Mouse (Mus musculus) 416B (cell line): ENCODE data around the gene Adra2c.

ENCODE experiments used
- DNase-seq: peaks from one replicate; pipeline ENCODE4 v3.0.0; 2011; ENCODE audit warnings: low read depth

The Adra2c gene

DNA sequence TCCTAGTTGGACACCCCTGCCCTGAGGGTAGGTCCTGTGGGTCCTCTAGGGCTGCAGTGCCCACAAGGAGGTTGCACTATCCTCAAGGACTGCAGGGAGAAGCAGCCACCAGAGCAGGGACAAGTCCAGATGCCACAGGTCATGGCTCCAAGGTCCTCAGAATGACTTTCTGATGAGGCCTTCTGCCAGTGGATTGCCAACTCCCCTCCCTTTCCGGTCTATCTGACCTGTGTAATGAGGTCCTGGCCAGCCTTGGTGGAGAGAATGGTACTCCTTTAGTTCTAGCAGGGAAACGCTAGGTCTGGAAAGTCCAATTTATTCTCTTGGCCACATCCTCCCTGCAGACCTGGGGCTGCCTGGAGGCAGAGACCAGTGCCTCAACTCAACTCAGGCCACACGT, at the start of gene Adra2c:
TSS of gene Adra2c (plus strand) at position 301 of the 400 bp plus-strand sequence.
- no peak for DNase-seq

DNA sequence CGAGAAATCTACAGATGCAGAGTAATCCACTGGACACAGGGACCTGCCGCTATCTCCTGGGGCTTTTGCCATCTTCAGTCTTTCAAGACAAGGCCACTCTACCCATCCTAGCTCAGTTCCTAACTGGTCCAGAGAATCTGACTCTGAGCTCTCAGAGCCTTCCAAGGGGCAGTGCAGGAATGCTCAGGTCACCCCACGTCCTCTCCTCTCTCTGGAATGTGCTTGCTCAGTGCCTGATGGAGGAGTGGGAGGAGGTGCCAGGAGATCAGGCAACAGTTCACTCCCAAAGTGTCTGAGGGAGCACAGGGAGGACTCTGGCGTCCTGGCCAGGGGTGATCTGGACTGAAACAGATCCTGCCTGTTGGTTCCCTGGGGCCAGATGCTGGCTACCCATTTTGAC, 45.0 kb upstream of the Adra2c start:
- no peak for DNase-seq

DNA sequence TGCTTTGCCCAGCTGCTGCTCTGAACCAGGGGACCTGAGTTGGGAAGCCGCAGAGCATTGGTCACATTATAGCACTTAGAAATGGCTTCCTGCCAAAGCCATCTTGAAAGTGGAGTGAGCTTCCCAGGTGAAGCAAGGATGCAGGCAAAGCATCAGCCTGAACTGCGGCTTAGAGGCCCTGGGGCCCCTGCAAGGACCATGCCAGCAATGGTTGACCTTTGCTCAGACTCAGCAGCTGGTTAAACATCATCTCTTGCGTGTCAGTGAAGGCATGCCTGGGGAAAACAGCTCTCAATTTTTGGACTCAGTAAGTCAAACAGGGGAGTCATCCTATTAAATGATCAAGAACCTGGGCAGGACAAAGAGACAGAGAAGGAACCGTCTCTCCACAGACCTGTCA, 40.4 kb upstream of the Adra2c start:
- DNase-seq = no peak

DNA sequence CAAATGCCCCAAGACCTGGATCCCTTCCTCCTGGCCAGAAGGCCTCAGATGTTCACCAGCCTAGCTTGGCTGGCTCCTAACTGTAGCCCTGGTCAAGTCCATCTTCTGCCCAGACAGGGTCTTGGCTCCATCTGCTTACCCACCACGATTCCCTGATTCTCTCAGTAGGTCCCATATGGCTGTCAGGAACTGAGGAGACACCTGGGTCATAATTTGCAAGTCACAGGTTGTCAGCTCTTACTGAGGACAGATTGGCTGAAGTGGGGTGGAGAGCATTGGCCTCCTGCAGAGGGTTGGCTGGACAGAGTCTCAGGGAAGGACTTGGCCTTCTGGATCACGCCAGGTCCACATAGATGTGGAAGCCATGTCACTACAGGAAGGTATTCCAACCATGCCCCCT, 39.5 kb upstream of the Adra2c start:
- no peak for DNase-seq

DNA sequence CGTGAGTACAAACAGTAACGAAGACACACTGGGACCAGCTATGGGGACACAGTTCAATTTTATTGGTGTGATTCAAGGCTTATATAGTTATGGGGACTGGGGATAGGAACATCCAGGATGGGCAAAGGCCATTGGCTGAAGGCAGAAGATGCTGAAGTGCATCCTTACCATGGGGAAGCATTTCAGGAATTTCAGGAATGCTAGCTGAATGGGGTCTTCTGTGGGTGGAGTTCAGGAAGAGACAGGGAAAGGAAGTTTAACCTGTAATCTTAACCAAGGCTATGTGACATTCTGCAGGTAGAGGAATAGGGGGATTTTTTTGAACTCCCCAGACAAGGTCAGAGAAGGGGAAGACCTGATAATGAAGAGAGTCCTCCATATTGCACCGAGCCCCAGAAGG, 36.6 kb upstream of the Adra2c start:
- DNase-seq = no peak

DNA sequence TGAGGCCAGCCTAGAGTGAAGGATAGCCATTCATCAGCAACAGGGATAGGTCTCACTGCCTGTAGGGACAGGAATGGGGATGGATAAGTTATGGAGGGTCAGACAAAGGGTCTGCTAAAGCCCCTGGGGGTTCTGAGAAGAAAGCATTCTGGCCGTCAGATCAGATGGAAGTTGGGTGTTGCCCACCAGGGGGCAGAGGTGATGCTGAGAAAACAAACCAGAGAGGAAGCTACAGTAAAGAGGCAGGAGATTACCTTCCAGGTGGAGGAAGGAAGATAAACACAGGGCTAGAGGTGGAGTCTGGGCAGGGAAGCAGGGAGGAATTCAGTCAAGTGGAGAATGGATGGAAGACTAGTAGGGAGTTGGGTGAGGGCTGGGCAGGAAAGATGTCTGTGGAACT, 33.9 kb upstream of the Adra2c start:
- DNase-seq = peak; percentile 15

DNA sequence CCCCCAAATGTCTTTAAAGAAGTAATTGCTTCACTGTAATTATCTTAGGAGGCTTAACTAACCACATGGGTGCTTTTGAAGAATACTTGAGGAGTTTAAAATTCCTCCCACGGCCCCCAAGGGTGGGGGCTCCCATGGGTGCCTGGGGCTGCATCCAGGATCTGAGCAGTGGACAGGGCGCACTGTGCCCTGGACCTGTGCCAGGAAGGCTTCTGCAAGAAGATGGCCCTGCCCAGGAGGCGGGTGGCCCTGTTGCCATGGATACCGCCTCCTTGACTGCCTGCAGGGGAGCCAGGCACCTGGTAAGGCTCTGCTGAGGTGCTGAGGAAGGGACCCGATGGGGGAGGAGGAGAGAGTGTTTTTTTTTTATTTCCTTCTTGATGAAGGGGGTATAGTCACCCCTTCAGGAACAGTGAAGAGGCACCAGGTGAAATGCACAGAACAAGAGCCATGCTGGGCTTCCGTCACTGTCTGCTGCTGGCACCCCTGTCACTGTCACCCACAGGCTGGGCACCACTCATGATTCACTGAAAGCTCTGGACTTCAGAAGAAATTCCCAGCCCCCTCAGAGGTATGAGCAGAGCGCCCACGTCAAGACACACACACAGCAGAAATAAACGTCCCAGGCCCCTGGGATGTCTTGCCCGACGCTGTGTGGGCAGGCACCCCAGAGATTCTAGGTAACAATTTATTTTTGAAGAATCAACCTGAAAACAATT, 32.4 kb upstream of the Adra2c start:
- DNase-seq = no peak

DNA sequence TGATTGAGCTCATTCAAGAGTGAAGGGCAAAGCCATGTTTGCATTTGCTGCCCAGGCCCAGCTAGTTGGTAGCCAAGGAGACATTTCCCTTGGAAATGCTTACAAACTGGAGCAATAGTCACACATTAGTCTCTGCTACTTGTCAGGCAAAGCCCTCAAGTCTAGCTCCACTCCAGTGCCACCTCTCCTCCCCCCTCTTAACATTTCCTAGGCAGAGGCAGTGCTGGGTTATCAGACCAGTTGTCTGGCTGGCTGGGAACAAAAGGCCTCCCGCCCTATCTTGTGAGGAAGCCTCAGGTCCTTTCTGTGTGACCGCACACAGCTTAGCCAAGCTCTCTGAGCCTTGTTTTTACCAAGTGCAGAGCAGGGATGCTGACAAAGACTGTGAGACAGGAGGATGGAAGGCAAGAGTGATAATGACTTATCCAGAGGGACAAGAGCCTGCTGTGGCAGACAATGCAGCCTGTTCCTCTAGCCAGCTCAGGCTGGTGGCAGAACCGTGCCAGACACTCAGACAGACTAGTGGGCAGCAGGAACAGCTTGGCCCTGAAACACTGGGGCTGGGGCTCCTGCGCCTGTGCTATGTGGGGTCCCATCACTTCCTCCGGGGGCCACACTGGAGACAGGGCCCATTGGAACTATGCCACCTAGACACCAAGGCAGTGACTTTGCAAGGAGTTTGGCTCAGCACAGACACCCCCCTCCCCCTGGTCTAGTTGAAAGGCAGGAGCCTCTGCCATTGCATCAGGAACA, 23.0 kb upstream of the Adra2c start:
- DNase-seq = no peak

DNA sequence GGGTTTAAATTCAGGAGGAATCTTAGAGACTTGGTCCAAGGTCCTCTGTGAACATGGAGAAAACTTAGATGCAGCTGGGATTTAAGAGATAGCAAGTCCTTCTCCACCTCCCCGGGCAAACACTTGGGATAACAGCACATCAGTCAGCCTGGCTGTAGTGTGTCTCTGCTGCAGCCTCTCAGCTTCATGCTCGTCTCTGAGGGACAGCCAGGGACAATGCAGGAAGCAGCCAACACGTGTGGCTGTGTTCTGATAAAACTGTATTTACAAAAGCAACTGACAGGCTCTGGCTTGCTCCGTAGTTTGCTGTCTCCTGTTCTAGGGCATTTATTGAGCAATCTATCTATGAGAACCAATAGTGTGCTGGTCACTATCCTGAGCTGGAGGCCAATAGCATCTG, 14.4 kb upstream of the Adra2c start:
- DNase-seq = no peak

DNA sequence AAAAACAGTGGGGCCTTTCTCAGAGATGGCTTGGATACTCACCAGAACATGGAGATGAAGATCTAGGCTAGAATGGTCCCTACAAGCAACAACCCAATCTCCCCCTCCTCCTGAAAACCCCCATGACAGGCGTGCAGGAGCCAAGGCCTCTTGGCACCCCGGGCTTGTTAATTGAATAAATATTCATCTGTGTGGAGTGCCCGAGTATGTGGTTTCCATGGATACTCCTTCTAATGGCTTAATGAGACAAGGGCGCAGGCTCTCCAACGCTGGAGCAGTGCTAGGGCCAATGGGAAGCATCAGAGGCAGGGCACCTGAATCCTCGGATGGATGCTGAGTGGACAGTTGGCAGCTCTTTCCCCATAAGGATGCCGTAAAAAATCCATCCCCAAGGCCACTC, 10.6 kb upstream of the Adra2c start:
- DNase-seq = no peak

DNA sequence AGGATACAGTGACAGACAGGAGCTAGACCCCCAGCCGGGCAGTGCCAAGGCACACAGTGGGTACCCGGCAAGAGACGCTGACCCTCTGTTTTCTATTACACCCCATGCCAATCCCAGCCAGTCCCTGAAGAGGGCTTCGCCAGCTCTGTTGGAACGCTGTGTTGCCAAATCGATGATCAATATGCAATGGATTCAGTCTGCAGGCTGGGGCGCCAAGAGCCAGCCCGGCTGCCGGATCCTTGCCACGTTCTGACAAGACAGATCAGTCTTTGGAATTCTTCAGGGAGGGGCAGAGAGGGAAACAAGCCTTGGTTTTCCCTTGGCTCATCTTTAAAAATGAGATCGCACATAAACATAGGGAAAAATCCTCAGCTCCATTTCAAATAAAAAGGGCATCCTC, 2.8 kb upstream of the Adra2c start:
- no peak for DNase-seq

DNA sequence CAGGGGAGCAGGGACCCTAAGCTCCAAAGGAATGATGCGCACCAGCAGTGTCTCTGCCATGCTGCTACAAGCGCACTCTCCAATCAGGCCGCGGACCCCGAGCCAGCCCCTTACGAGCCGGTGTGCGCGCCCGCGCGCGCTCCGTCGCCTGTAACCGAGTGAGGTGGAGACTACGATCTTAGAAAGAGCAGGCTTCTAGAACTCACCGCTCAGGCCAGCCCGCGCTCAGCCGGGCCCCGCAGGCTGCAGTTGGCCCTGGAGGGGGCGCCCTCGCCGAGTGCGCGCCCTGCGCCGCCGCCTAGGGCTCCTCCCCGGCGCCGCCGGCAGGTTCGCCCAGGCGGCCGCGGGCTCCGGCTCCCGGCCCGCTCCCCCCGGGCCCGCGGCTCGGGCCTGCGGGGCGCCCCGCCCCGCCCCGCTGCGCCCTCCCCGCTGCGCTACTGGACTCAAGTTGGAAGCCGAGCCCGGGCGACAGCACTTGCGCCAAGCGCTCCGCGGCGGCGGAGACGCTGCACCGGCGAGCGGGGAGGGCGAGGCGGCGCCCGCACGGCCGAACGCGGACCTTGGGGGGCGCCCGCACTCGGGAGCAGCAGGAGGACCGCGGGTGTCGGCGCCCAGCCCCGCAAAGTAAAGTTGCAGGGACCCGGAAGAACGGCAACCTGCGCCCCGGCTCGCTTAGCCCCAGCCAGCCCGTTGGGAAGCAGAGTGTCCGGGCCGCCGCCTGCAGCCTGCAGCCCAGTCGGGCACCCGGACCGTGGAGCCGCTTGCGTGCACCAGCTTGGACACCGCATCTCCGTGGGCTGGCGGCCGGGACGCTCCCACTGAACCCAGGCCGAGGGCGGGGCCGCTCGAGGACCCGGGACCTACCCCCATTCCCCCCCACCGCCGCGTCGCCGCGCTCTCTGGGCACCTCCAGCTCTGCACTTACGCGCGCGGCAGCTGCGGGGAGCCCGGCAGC, 899 bp downstream of the Adra2c start:
- DNase-seq = no peak

DNA sequence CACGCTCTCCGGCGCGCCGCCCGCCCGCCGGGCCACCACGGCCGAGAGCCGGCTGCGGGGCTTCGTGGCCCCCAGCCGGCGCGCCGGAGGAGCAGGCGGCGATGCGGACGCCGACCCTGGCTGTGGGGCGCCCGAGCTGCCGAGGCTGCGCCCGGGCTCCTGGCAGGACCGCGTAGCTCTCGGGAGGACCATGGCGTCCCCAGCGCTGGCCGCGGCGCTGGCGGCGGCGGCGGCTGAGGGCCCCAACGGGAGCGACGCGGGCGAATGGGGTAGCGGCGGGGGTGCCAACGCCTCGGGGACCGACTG, 1.5 kb downstream of the Adra2c start:
- no peak for DNase-seq

DNA sequence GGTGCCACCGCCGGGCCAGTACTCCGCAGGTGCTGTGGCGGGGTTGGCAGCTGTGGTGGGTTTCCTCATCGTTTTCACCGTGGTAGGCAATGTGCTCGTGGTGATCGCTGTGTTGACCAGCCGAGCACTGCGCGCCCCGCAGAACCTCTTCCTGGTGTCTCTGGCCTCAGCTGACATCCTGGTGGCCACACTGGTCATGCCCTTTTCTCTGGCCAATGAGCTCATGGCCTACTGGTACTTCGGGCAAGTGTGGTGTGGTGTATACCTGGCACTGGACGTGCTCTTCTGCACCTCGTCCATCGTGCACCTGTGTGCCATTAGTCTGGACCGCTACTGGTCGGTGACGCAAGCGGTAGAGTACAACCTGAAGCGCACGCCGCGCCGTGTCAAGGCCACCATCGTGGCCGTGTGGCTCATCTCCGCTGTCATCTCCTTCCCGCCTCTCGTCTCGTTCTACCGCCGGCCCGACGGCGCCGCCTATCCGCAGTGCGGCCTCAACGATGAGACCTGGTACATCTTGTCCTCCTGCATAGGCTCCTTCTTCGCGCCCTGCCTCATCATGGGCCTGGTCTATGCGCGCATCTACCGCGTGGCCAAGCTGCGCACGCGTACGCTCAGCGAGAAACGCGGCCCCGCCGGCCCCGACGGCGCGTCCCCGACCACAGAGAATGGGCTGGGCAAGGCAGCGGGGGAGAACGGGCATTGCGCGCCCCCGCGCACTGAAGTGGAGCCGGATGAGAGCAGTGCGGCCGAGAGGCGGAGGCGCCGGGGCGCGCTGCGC, 2.1 kb downstream of the Adra2c start:
- DNase-seq = no peak

DNA sequence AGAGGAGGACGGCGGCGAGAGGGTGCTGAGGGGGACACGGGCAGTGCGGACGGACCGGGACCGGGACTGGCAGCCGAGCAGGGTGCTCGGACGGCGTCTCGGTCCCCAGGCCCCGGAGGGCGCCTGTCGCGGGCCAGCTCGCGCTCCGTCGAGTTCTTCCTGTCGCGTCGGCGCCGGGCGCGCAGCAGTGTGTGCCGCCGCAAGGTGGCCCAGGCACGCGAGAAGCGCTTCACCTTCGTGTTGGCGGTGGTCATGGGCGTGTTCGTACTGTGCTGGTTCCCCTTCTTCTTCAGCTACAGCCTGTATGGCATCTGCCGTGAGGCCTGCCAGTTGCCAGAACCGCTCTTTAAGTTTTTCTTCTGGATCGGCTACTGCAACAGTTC, 2.7 kb downstream of the Adra2c start:
- DNase-seq = no peak

DNA sequence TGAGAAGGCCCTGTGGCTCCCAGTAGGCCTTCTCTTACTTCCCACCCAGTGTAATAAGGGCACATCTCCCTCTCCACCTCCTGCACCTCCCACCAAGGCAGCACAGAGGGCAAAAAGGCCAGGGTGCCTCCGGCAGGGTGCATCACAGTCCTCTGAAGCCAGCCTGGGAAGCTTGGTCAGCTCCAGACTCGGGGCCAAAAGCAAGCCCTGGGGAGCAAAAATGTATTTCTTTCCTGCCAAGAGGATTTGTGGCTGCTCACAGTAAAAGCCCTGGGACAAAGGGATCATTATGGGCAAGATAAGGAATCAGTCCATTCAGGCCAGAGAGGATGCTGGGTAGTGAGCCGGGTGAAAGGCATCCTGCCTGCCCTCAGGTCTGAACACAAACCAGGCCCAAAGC, 7.2 kb downstream of the Adra2c start:
- DNase-seq = no peak

DNA sequence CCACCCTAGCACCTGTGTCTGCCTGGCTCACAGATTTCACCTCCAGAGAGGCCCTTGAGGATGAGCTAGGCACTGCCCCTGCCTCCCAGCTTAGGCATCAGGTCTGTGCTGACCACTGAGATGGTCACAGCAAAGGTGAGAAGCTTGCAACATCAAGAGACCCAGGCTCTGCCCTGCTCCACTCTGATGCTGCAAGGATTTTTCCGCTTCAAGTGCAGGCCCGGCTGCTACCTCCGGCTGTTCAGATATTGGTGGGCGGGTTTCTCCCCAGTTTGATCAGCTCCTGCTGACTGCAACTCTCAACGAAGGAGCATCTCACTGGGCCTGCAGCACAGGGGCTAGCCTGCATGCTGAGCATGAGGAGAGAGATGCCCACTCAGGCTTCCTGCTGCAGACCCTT, 8.1 kb downstream of the Adra2c start:
- DNase-seq = no peak

DNA sequence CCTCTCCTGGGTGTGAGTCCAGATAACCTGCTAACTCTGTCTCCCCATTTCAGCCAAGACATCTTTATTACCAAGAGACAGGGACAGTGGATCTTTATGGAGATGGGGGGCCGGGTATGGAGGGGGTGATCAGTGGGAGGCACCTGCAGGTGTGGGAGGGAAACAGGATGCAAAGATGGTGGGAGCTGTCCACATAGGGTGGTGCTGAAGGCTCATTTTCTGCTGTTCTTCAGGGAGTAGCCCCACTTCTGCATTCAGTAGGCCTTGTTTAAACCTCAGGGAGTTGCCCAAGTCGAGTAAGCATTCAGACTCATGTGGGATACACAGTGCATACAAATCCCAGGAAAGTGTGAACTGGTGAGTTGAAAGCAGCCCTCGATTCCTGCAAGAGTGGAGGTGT, 21.5 kb downstream of the Adra2c start:
- peak; percentile 8 for DNase-seq

DNA sequence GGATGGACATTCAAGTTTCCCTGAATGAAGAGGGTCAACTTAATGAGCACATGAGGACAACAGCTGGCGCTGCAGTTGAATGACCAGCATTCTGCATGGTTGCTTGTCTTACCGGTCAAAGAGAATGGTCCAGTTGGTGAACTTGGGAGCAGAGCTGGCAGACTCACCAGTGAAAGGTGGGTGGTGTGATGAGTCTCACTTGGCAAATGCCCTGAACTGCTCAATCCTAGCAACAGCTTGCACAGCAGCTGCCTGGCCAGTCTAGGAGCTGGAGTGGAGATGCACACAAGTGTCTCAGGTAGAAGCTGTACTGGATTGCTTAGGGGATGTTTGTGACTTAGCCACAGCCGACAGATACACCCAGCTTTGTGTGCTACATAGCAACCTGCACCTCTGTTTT, 26.1 kb downstream of the Adra2c start:
- DNase-seq = no peak

DNA sequence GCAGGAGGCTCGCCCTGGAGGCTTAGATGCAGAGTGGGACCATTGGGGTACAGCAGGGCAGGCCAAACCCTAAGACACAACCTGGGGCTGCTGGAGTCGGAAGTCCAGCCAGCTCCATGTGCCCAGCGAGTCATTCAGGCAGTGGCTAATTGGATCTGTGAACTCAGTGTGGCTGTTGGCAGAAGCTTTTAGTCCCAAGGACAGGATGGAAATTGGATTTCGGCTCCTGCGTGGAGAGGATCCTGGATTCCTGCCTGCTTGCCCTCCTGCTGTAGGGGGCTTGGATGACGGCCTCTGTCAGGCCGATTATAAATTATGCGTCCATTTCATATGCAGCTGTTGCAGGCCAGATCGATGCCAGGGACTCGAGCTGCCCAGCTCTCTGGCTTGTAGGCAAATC, 27.2 kb downstream of the Adra2c start:
- DNase-seq = no peak

DNA sequence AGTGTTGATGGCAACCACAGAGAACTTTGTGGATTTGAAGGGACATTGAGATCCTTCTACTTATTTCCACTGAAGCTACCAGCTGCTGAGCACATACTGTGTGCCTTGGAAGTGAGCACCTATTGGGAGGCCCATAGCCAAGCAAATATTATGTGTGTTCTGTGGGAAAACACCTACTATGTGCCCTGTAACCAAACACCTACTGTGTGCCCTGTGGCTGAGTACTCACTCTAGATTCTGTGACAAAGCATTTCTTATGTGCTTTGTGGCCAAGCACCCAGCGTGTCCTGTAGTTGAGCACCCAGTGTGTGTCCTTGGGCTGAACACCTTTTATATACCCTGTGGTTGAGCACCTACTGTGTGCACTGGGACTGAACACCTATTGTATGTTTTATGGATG, 28.6 kb downstream of the Adra2c start:
- DNase-seq = no peak

DNA sequence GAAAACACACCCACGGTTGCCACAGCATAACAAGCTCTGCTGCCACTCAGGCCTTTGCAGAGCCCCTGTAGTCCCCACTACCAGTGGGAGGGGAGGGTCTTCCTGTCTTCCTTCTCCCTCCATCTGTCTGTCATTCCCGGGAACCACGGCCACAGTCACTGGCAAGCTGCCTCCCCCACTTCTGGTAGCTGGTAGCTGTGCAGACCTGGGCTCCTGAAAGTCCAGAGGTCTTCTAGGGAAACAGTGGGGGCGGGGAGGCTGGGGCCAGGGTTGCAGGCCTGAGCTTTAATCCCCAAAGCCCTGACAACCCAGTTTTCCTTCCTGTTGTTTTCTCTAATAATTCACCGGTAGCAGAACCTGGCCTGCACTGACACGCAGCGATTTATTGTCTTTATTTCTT, 31.7 kb downstream of the Adra2c start:
- DNase-seq = no peak
